Mouse (Mus musculus) cerebellum, adult 9-10 months (tissue): Measurements from ENCODE around the gene Bcar3.

ENCODE experiments used
- DNase-seq: peaks from one replicate; pipeline ENCODE4 v3.0.0; 2022

The Bcar3 gene

DNA sequence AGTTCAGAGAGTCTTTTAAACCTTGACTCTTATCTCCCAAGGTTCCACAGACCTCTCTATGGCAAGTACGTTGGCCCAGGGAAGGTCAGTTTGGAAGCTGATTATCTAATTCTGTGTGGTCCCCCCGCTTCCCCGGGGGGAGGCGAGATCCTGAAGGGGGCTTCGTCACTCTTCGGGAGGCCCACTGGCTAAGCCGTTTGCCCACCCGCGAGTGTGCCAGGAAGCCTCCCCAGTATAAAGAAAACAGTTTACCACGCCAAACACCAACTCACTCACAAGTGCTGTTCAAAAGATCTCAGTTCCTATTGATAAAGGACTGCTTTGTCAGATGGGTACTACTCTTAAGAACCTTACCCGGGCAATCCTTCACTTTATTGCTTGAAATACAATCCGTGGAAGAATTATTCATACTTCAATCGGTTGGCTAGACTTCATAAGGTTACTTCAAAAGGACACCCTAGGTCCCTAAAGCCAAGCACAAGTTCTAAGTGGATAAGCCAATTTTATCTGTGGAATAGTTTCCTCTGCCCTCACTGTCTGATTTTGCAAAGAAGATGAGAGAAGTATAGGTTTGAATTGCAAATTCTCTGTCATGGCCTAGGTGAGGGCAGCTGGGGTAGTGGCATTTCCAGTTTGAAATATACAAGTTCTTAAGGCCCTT lies 127.2 kb downstream of the Bcar3 start:
- no peak for DNase-seq

DNA sequence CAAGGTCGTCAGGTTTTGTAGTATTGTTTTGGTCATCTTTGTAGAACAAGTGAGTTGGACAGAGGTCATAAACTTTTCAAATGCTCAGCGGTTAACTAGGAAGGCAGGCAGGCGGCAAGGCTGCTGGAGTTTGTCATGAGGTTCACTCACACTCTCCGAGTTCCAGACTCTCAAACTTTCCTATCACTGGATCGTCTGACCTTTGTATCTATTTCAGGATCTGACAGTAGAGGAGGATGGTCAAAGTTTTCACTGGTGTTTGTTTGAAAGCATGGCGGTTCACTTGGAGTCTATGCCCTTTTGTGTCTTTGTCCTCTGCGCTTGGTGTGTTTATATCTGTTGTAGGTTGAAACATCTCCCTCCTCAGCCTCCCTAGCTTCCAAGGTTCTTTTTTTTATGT lies 127.9 kb downstream of the Bcar3 start:
- no peak for DNase-seq

DNA sequence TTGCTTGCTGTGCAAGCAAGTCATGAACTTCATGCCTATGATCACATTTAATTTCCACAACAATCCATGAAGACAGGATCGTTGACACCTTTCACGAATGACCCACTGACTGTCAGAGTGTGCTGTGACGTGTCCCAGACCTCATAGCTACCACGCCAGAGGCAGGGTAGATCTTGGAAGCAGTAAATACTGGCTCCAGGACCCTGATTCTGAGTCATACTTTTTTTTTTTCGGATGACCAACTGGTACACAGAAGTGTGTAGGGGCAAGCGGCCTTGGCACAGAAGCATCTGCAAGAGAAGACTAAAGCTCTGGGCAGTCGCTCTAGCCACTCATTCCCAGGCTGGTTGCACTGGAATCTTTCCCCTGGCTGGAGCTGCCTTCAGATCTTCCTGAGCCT lies 128.3 kb downstream of the Bcar3 start:
- no peak for DNase-seq

DNA sequence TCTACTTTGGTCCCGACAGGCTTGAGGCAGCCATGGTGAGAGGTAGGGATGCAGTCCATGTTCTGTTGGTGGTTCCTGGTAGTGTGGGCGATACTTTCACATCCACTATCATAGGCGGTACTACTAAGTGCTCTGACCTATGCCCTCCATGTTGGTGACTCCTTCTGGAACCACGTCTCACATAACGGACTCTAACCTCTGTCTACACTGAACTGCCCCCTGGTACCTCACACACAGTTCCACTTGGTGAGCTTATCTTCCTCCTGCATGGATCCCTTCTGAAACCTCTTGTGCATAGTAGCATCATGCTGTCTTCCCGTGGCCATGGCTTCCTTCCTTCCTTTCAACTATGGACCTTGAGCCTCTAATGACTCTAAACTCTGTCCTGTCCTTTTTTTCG lies 129.7 kb downstream of the Bcar3 start:
- DNase-seq = no peak

DNA sequence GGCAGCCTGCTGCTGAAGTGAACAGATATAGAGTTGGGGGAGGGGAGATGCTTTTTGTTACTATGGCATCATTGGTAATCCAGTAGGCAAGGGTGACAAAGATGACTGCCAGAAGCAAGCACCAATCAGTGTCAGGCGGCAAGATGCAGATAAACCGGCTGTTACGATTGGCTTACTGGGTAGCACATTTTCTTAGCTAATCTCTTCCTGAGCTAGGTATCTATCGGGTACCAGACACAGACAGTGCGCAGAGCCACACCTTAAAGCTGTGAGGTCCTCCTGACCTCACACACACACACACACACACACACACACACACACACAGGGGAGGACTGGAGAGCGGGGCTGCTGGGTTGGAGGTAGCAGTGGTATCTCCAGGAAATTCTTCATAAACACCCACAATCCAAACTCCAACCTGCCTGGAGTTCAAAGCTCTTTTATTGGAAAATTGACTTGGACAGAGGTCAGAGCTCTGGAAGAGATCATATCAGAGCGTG lies 134.4 kb downstream of the Bcar3 start:
- no peak for DNase-seq

DNA sequence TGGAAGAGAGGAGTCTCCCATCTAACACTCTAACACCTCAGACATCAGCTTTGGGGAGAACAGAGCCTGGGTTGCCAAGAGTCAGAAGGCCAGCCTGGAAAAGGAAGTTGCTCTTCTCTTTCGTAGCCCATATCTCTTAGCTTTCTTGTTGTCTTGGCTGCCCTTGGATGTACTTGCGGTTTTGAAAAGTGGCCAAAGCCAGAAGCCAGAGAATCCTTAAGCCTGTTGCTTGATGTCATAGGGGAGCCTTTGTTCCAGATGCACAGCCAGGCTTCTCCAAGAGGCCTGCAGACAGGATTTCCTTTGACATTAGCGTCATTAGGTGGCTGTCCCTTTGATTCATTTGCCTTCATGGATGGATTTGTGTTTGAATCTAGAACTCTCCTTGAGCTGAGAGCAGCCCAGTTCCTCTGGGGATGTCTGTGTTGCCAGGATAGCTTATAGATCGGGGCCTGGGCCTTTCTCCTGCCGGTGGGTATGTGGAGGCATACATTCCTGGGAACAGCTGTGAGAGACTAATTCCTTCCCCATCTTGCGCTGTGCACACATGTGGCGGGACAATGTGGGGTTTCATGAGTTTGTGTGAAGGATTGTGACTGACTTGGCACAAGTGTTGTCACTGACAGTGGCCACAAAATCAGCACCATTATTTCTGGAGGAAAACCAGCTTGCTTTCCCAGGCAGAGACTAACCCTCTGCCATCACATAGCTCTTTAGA lies 137.0 kb downstream of the Bcar3 start:
- no peak for DNase-seq

DNA sequence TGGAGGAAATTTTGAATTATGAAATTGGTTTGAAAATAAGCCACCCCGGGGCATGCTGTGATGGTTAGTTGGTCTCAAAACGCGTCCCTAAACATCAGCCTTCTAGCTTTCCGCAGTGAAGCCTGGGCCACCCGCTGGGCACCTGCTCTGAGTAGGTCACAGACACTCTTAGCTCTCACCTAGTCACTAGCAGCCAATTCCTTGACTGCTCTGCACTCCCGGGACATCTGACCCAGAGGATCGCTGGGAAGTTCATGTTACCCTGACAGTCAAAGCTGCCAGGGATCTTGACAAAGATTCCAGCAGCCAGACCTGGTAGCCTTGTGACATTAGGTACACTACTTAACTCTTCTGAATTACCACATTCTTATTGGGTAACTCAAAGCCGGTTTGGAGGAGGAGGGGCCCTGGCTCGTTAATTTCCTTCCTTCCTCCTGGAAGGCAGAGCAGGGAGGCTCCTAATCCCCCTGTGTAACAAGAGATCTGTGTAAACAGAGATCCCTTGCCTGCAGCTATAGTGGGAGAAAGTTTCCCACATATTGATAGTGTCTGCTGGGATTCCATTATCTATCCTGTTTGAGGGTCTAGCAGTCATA lies 139.0 kb downstream of the Bcar3 start:
- DNase-seq = no peak

DNA sequence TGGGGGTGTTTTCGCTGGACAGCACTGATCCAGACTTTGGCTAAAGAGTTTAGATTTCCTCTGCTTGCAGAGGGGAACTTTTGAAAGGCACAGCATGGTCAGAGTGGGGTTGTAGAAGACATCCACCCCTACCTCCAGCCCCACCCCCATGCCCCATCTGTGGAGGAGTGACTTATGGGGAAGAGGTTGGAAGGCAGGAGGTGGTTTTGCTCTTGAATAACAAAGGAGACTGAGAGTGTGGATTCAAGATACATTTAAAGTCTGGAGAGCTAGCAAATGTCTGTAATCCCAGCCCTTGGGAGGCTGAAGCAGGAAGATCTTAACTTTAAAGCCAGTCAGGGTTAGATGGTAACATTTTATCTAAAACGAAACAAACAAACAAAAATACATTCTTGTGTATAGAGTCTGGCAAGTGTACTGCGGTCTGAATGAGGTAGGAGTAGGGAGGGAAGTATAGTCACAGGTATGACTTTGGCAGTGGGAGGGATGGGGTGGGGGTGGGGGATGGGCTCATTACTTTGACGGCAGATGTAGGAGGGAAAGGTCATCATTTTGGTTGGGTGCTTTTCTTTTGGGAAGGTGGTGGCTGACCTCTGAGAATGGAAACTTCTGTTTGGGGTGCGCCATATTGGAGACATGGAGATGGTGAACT lies 140.2 kb downstream of the Bcar3 start:
- DNase-seq = no peak

DNA sequence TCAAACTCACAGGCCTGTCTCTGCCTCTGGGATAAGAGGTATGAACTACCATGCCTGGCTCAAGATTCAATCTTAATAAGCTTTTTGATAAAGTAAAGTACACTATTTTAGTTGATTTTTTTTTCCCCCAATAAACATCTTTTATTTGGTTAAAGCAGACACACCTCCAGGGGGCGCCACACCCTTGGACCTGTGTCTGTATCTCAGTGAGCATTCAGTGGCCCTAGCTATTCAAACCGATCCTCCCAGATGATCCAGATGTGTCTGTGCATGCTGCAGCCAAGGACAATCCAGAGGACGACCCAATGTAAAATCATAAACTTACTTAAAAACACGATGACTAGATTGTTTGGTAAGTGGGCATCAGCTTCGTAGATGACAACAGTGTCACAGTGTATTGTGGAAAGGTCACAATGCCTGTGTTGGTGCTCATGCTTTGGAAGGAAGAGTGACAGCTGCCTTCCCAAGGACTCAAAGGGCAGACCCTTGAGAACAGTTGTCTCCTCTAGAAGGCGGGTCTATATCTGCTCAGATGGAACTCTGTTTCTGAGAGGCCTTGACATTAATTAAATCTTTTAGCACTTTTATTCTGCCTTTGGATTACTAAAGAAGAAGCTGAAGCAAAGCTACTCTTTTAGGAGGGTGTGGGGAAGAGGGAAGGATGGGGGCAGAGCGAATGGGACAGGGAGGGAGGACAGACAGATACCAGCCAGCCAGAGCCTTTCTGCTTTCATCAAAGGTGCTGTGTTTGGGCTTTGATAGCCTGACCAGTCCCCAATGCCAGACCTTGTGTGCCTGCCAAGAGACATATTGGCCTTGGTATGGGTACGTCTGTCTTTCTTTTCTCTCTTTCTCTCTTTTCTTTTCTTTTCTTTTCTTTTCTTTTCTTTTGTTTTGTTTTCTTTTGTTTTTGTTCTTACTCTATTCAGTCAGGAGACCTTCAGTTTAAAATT lies 141.3 kb downstream of the Bcar3 start:
- DNase-seq = no peak

DNA sequence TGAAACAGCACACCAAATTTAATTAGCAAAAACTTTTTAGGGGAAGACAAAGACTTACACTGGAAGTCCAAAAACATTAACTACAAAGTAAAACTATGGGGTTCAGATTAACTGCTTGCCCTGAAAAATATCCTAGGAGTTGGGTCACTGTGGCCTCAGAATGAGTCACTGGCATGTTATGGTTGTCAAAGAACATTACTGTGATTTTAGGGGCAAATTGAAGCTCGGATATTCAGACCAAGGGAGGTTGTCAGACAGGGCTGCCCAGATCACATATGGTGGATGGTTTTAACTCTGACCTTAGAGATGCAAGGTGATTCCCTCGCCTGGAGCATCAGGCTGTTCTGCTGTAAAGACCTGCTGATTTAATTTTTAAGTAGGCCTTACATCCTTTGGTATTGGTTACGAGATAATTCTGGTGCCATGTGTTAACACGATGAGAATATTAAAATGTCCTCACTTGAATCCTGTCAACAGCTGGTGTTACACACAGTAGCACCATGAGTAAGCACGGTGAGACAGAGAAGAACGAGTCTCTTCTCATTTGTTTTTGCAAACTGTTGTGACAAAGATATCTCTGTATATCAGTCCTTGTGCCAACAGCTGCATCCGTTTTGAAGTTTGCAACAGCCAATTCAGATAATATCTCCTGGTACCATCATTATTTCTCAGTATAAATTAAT lies 144.3 kb downstream of the Bcar3 start:
- no peak for DNase-seq

DNA sequence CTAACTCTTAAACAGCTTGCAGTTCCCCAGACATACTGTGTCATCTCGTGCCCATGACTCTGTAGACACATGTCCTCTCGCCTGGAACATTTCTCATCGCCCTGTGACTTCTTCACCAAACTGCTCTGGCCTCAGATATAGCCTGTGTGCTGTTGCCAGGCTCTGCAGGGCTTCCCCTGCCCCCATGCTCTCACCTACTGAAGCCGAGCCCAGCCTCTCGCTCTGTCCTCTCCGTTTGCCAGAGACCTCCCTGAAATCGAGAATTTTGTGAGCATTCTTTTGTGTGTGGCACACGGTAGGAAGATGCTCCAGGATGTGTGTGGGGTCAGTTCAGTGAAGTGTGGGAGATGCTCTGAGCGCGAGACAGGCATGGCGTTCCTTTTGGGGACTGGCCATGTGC lies 151.8 kb downstream of the Bcar3 start:
- no peak for DNase-seq

DNA sequence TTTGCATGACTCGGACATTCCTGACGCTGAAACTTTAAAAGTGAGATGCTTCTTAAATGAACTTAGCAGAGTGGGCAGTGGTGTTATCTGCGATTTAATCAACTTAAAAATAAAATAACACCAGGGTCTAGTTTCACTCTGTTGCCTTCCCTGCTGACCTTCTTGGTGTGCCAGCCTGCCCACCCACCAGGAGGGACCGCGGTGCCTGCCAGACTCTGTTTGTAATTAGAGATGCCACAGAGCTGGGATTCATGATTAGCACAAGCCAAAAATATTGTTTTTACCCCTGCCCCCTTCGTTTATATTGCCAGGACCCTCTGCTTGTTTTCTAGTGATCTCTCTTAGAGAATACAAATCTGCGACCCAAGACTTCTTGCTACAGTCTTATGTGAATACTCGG lies 152.7 kb downstream of the Bcar3 start:
- DNase-seq = no peak

DNA sequence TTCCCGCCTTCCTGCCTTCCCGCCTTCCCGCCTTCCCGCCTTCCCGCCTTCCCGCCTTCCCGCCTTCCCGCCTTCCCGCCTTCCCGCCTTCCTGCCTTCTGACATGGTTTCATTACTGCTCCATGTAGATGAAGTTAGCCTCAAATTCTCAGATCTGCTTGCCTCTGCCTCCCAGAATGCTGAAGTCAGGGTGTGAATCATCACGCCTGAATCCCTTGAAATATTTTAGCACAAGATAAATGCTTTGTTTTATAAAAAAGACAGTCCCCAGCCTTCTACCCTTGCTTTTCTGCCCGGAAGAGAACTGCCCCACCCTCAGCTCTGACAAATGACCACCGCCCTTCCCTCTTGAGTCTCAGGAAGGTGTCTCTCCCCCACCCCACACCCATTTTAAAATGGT lies 154.3 kb downstream of the Bcar3 start:
- no peak for DNase-seq

DNA sequence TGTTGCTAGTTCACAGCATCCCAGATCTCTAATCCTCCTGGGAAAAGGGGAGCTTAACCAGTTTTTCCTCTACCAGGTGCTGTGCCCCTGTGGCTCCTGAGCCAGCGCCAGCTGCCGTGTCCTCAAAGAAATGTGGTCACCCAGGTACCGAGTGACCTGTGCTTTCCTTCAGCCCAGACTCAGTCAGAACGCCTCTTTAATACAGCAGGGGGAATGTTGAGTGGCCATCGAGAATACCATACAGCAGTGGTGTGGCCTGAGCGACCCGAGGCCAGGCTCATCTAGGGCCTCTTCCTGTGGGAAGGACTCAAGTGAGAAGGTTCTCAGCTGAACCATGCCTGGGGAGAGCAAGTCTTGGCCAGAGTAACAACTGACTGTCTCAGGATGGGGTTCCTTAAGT lies 156.1 kb downstream of the Bcar3 start:
- no peak for DNase-seq

DNA sequence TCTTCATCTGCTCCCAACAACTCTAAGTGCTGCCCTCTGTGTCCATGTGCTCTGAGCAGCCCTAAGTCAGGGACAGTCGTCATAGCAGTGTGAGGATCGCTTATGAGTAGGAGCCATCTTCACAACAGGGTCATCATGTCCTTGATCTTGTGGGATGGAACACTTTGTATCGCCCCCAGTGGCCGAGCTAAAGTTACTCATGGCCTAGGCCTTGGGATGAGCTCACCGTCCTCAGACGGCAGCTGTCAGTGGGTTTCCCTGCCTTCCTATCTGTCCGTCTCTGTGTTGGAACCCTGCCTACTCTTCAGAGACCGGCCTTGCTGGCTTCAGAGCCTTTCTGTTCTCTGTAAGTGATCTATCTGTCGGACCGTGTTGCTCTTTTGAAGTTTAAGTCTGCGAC lies 159.9 kb downstream of the Bcar3 start:
- no peak for DNase-seq

DNA sequence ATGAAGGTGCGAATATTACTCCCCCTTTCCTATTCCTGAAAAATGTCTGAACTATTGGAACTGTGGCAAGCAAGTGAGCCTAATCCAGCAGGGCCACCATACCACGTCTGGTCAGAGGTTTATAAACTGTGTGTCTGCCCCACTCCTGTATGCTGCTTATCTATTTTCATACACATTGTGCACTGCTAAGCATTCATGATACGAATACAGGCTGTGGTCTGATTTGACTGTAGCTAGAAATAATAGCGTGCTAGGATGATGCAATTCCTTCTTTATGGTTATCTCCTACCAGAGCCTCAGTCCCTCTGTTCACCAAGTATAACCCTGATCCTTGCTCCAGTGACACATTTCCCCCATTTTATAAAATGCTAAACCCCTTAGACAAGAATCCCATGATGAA lies 162.2 kb downstream of the Bcar3 start:
- DNase-seq = no peak

DNA sequence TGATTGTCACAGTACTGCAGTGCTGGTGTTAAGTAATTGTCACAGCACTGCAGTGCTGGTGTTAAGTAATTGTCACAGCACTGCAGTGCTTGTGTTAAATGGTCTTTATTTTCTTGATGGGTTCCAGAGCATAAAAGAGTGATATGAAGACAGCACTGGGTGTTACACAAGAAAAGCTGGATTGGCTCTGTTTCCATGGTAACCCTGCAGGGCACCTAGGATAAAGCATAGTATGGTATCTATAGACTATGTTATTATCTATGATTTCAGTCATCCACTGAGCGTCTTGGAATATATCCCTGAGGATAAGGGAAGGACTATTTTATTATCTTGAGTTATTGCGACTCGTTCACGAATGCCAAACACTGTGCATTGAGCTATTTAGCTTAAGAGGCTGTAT lies 162.9 kb downstream of the Bcar3 start:
- no peak for DNase-seq

DNA sequence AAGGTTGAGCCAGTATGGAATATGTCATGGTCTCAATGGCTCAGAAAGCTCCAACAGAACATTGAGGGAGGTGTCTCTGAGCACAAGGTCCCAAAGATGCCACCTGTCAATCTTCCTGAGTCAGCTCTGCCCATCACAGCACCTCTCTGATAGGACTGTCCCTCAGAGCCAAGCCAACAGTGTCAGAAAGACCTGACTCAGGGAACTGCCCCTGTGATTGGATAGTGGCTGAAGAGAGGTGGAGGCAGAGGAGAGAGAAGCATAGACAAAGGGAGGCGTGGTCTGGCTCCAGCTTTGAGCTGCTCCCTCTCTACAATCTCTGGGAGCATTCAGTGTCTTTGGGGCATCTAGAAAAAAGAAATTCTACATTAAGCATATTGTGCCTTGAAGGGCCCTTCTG lies 163.8 kb downstream of the Bcar3 start:
- DNase-seq = no peak

DNA sequence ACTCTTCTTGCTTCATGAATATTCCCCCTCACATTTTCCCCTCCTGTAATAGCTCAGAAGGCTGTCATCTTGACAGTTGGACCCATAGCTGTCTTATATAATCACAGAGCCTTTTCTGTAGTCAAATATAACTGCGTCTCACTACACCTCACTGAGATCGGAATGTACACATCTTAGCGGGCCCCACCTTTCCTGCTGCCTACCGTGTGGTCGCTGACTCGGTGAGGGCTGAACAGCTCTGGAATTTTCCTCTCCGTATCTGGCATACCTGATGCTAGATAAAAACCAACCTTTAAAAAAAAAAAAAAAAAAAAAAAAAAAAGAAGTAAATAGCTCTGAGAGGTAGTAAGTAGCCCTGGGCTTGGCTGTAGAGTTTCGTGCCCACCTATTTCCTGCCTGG lies 164.8 kb downstream of the Bcar3 start:
- no peak for DNase-seq

DNA sequence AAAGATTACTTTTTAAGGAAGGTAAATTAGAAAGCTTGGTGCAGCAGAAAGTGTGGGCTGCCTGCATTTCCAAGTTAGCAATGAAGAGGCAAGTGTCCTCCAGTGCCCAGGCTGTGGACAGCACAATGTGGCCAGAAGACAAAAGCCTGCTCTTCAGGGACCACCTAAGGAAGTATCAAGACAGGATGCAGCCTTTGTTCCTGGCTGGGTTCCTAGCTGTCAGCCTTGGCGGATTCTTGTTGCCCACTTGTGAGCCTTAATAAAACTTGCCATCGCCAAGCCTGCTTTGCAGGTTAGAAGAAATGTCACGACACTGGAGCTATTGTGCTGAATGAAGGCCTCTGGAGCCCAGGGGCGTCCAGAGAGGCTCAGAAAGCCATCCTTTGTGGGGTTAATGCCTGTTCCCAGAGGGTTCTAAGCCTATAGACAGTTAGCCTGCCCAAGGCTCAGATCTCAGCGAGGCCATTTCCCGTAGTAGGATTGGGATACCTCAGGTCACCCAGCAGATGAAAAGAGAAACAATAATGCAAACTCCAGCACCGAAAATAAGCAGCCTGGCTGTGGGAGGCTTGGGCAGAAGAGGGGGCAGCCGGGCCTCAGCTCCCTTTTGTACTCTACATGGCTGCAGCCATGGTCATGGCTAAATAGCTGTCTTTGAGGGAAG lies 167.0 kb downstream of the Bcar3 start:
- no peak for DNase-seq

DNA sequence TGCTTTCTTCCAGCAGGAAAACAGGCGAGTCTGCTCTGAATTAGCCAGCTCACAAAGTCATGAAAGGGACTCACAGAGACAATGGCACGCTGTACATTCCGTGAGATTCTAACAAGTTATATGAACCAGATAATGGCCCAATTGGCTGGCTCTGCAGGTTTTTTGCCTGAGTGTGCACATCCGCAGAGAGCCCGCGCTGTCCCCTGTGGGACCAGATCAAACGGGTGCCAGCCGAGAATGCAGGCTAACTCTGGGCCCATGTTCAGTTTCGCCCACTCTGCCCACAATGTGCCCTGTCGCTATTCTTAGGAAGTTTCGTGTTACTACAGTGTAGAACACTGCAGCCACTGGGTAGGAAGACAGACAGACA lies 167.6 kb downstream of the Bcar3 start:
- DNase-seq = no peak
